Mouse (Mus musculus): Measurements from ENCODE around the gene Fchsd2.

- TF ChIP-seq POLR2A (IDR thresholded peaks at IDR 0.05; ENCODE audit: low read depth, low read length): no peak
- TF ChIP-seq CTCF (IDR thresholded peaks at IDR 0.05; ENCODE audit: extremely low read depth, insufficient read depth, insufficient read length, insufficient replicate concordance): no peak
Observed at GRCm38 (mm10) chr7:101316591-101317001, 223.9 kb downstream of the Fchsd2 start.
